Mouse (Mus musculus): ENCODE measurements around the gene Myb.
A peak's percentile ranks its signal among the peaks of the same experiment; 100 is the strongest.

The Myb gene

DNA sequence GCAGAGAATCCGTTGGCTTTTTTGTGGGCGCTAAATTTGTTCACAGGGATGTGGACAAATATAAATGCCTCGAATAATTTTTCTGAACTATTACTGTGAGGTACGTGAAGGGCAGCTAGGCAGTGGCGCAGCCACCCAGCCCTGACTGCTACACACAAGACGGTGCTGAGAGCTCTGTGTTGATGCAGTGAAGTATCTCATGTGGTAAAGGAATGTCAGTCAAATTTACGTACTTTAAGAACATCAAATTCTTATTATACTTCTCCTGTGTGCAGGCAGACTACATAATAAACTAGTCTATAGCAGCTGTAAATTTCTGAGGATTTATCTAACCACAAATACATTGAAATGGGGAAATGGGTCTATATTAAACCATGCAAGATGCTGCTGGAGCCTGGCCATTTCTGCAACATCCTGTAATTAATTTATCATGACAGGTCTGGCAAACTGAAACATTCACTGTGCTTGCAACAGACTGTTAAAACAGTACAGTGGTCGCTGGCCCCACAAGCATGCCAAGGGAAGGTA, 77.3 kb downstream of the Myb start:
- DNase-seq (ENCODE audit: low spot score in 2 of 2) = peak in 1 of 2 experiments; percentile 77

DNA sequence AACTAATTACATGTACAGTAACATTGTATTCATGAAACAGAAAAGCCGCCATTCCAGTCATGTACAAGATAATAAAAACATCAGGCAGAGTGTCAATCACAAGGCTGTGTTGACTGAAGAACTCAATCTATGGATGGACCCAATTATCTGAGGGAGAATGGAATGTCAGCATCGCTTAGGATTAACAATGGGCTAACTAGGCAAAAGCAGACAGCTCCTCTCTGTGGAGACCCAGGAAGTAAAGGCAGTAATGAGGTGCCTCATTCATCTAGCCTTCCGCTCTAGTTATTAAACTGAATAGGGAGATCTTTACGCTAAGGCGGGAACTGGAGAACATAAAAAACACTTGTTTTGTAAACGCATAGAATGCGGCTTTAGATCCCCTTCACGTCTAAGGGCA, 78.3 kb downstream of the Myb start:
- no peak for DNase-seq (ENCODE audit: low spot score in 2 of 2)

DNA sequence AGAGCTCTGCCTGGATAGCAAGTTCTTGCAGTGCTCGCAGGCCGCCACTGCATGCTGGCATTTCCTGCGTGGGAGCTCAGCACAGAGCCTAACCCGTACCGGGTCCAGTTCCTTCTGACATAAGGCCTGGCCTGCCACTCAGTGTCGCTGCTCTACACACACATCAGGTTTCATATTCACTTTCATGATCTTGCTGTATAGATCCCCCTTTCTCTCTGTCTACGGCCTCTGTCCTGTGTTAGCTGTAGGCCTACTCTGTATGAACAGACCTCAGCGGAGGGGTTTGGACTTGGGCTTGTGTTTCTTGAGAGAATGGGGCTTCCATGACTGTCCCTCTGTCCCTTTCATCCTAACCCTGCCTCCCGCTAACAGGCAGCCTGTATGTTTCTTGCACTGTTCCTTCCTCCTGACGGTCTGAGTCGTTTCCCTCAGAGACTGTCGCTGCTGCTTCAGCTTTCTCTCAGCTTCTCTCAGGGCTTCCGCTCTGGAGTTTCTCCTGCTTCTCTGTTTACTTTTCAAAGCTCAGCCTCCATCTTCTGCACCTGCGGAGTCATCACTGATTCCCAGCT, 83.5 kb downstream of the Myb start:
- no peak for DNase-seq (ENCODE audit: low spot score in 2 of 2)

DNA sequence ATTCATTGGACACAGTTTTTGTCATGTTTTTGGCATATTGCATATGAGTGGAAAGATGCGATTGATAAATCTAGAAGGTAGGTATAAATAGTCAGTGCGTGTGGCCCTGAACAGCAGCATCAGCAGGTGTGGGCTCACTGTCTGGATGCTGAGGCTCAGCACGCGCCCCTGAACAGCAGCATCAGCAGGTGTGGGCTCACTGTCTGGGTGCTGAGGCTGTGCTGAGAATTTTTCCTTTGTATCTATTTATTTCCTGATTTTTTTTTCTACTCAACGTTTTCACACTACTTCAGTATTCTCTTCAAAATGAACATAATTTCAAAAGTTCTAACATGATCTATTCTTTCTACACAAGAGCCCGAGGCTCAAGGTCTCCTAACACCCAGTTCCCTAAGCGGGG, 84.1 kb downstream of the Myb start:
- DNase-seq (ENCODE audit: low spot score in 2 of 2) = no peak

GRCm38 (mm10) chr10:21076137-21076536, 84.6 kb downstream of the Myb start:
- no peak for DNase-seq (ENCODE audit: low spot score in 2 of 2)
